8 mouse cellular contexts compared by ENCODE assay signal in the genomic region with DNA sequence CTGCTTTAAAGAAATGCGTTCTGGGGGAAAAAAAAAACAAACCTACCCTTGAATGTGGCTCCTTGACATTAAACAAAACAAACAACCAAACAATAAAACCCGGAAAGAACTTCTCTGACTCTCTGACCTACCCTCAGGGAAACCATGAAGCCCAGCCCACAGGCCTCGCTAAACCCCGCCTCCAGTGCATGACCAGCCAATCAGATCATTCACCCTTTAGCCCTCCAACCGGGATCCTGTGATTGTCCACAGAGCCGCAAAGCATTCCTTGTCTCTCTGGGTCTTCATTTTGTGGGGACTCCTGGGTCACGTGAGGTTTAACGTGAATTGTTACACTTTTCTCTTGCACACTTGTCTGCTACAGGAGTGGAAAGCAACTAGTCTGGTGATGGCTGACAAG. TPM values are rescaled to one million over a fixed set of nuclear protein-coding genes. Genes with fewer than 3 reads are reported as not detected.
A peak's percentile ranks its signal among the peaks of the same experiment; 100 is the strongest.
DNase-seq lines count a peak whose midpoint lies in the region; ATAC-seq and TF ChIP-seq lines count a peak whose summit lies in the region.

No protein-coding gene starts in this region.

- no peaks in the 10 kb centered on the region for H3K36me3 ChIP-seq in forebrain, embryonic 10.5 days (replicated peaks)
- H3K36me3 ChIP-seq in forebrain, embryonic 15.5 days, result no peaks in the 10 kb centered on the region
- no peaks in the 10 kb centered on the region for H3K36me3 ChIP-seq in ES-Bruce4 (ENCODE audit: control insufficient read depth, insufficient read depth, low read length, poor library complexity, severe bottlenecking)
- H3K36me3 ChIP-seq in embryonic facial prominence, embryonic 13.5 days, result no peaks in the 10 kb centered on the region
- H3K36me3 ChIP-seq in liver, adult 2 months (ENCODE audit: control insufficient read depth, insufficient read depth, low read length), result no peaks in the 10 kb centered on the region
- H3K36me3 ChIP-seq in stomach, postnatal 0 days (ENCODE audit: control insufficient read depth, insufficient read depth, low read length), result no peaks in the 10 kb centered on the region

- H3K4me3 ChIP-seq in forebrain, embryonic 10.5 days, result no peak overlapping the region
- H3K4me3 ChIP-seq in forebrain, embryonic 15.5 days, result no peak overlapping the region
- H3K4me3 ChIP-seq in ES-Bruce4 (ENCODE audit: low read depth, low read length), result no peak overlapping the region
- no peak overlapping the region for H3K4me3 ChIP-seq in embryonic facial prominence, embryonic 13.5 days
- H3K4me3 ChIP-seq in liver, adult 2 months (ENCODE audit: insufficient read depth, low read depth, low read length), result no peak overlapping the region; the same call in 1 of the 2 replicates
- no peak overlapping the region for H3K4me3 ChIP-seq in stomach, postnatal 0 days (ENCODE audit: low read depth, low read length)

- ATAC-seq in forebrain, embryonic 15.5 days (replicated peaks), result no peak
- no peak for ATAC-seq in embryonic facial prominence, embryonic 13.5 days (ENCODE audit: insufficient number of reproducible peaks, insufficient read depth, low FRiP score, low TSS enrichment, low read depth)
- no peak for ATAC-seq in stomach, postnatal 0 days (ENCODE audit: low FRiP score, low TSS enrichment)

- DNase-seq in forebrain, embryonic 10.5 days (ENCODE audit: extremely low spot score, low spot score), result peak; percentile 55
- peak; percentile 80 for DNase-seq in liver, adult 2 months (ENCODE audit: extremely low read depth, low read depth, low spot score)
- peak; percentile 64 for DNase-seq in stomach, postnatal 0 days (ENCODE audit: low spot score)
- DNase-seq in natural killer cell, adult 2 months (ENCODE audit: low spot score in 2 of 2), result no peak
- DNase-seq in cerebellum, postnatal 4 days (ENCODE audit: low spot score in 2 of 2), result no peak

- no peaks in the 10 kb centered on the region for H3K79me2 ChIP-seq in liver, adult 2 months (ENCODE audit: control insufficient read depth, insufficient read depth, low read length)

- peaks cover 28% of the 10 kb centered on the region for H3K4me1 ChIP-seq in forebrain, embryonic 10.5 days
- H3K4me1 ChIP-seq in forebrain, embryonic 15.5 days, result peaks cover 8% of the 10 kb centered on the region
- H3K4me1 ChIP-seq in ES-Bruce4 (ENCODE audit: control insufficient read depth, insufficient read depth, low read length), result peaks cover 2% of the 10 kb centered on the region
- peaks cover 14% of the 10 kb centered on the region; the same call in 1 of the 2 replicates for H3K4me1 ChIP-seq in embryonic facial prominence, embryonic 13.5 days
- H3K4me1 ChIP-seq in liver, adult 2 months (ENCODE audit: control insufficient read depth, insufficient read depth, low read length), result peaks cover 9% of the 10 kb centered on the region
- no peaks in the 10 kb centered on the region for H3K4me1 ChIP-seq in stomach, postnatal 0 days (replicated peaks; ENCODE audit: control insufficient read depth, insufficient read depth)

- TF ChIP-seq POLR2A in ES-Bruce4 (IDR thresholded peaks at IDR 0.05; ENCODE audit: insufficient read depth, low read length), result peak; percentile 52
- no peak for TF ChIP-seq POLR2A in liver, adult 2 months (IDR thresholded peaks at IDR 0.05; ENCODE audit: extremely low read depth, insufficient read depth, low read length)

- no peaks in the 10 kb centered on the region for H3K27me3 ChIP-seq in forebrain, embryonic 10.5 days (ENCODE audit: poor library complexity, severe bottlenecking)
- no peaks in the 10 kb centered on the region for H3K27me3 ChIP-seq in forebrain, embryonic 15.5 days
- no peaks in the 10 kb centered on the region for H3K27me3 ChIP-seq in ES-Bruce4 (ENCODE audit: control insufficient read depth, insufficient read depth, low read length, poor library complexity, severe bottlenecking)
- no peaks in the 10 kb centered on the region for H3K27me3 ChIP-seq in embryonic facial prominence, embryonic 13.5 days
- H3K27me3 ChIP-seq in liver, adult 2 months (ENCODE audit: control insufficient read depth, insufficient read depth, low read length), result no peaks in the 10 kb centered on the region
- no peaks in the 10 kb centered on the region for H3K27me3 ChIP-seq in stomach, postnatal 0 days (ENCODE audit: control insufficient read depth, insufficient read depth, low read length)

- no peak overlapping the region for H3K27ac ChIP-seq in forebrain, embryonic 10.5 days
- no peak overlapping the region for H3K27ac ChIP-seq in forebrain, embryonic 15.5 days (replicated peaks)
- H3K27ac ChIP-seq in ES-Bruce4 (ENCODE audit: insufficient read depth, low read length), result no peak overlapping the region
- H3K27ac ChIP-seq in embryonic facial prominence, embryonic 13.5 days, result no peak overlapping the region
- no peak overlapping the region; the same call in 1 of the 2 replicates for H3K27ac ChIP-seq in liver, adult 2 months (replicated peaks; ENCODE audit: insufficient read depth, low read depth, low read length)
- H3K27ac ChIP-seq in stomach, postnatal 0 days (replicated peaks), result no peak overlapping the region

- TF ChIP-seq CTCF in ES-Bruce4 (IDR thresholded peaks at IDR 0.05; ENCODE audit: low read depth, low read length), result no peak
- no peak for TF ChIP-seq CTCF in liver, adult 2 months (IDR thresholded peaks at IDR 0.05; ENCODE audit: low read depth, low read length)
- TF ChIP-seq CTCF in stomach, postnatal 0 days (IDR thresholded peaks at IDR 0.05; ENCODE audit: low read depth), result no peak

- peaks cover 8% of the 10 kb centered on the region for H3K9me3 ChIP-seq in forebrain, embryonic 10.5 days
- no peaks in the 10 kb centered on the region for H3K9me3 ChIP-seq in forebrain, embryonic 15.5 days
- no peaks in the 10 kb centered on the region for H3K9me3 ChIP-seq in ES-Bruce4 (replicated peaks; ENCODE audit: control insufficient read depth, insufficient read depth, low read length, poor library complexity, severe bottlenecking)
- H3K9me3 ChIP-seq in embryonic facial prominence, embryonic 13.5 days, result no peaks in the 10 kb centered on the region
- no peaks in the 10 kb centered on the region for H3K9me3 ChIP-seq in stomach, postnatal 0 days (ENCODE audit: control insufficient read depth, low read length)

- no peak for TF ChIP-seq EP300 in ES-Bruce4 (IDR thresholded peaks at IDR 0.05; ENCODE audit: insufficient read depth, low read depth, low read length)
- TF ChIP-seq EP300 in stomach, postnatal 0 days (optimal IDR thresholded peaks at IDR 0.05), result no peak

- 25% methylated on average over 8 of the region's 8 CpGs for WGBS in forebrain, embryonic 10.5 days
- 34% methylated on average over 8 of the region's 8 CpGs for WGBS in forebrain, embryonic 15.5 days
- WGBS in embryonic facial prominence, embryonic 13.5 days, result 15% methylated on average over 8 of the region's 8 CpGs
- WGBS in liver, adult 2 months, result 34% methylated on average over 8 of the region's 8 CpGs
- 45% methylated on average over 8 of the region's 8 CpGs for WGBS in stomach, postnatal 0 days

- H3K4me2 ChIP-seq in forebrain, embryonic 15.5 days (replicated peaks), result no peak overlapping the region
- H3K4me2 ChIP-seq in embryonic facial prominence, embryonic 13.5 days, result 0 out of 2 replicates have a peak overlapping the region, but pooled peaks have one; percentile 9
- no peak overlapping the region for H3K4me2 ChIP-seq in stomach, postnatal 0 days (replicated peaks; ENCODE audit: low read depth)

- no peak overlapping the region for H3K9ac ChIP-seq in forebrain, embryonic 15.5 days (replicated peaks)
- H3K9ac ChIP-seq in ES-Bruce4 (ENCODE audit: low read depth, poor library complexity, severe bottlenecking), result 0 out of 2 replicates have a peak overlapping the region, but pooled peaks have one; percentile 22
- no peak overlapping the region for H3K9ac ChIP-seq in embryonic facial prominence, embryonic 13.5 days
- no peak overlapping the region; the same call in 1 of the 2 replicates for H3K9ac ChIP-seq in liver, adult 2 months (ENCODE audit: low read depth, low read length)
- no peak overlapping the region for H3K9ac ChIP-seq in stomach, postnatal 0 days (ENCODE audit: low read length)

RNA-seq across cellular contexts. Expression of gene Zfp36l1, which starts 37.8 kb away (rescaled TPM):
- 121 and 129 TPM in 2 replicates for polyA plus RNA-seq in forebrain, embryonic 10.5 days (2016; fragmentation: Nextera tagmentation; extraction: Ambion mirVana)
- 28.2 and 35.3 TPM in 2 replicates for polyA plus RNA-seq in forebrain, embryonic 15.5 days (2015; fragmentation: Nextera tagmentation; extraction: Ambion mirVana)
- polyA plus RNA-seq in ES-Bruce4 (2011; ENCODE audit: insufficient read depth, insufficient read length, low read depth, missing spikeins), result 71.6 and 75.7 TPM in 2 replicates
- polyA plus RNA-seq in embryonic facial prominence, embryonic 13.5 days (2015; fragmentation: Nextera tagmentation; extraction: Ambion mirVana), result 149 and 151 TPM in 2 replicates
- total RNA-seq in liver, adult 2 months (2014; rRNA removed), result 15.4 and 21.8 TPM in 2 replicates
- 125 and 162 TPM in 2 replicates for polyA plus RNA-seq in liver, adult 2 months (2012; rRNA removed)
- polyA plus RNA-seq in stomach, postnatal 0 days (2015; fragmentation: Nextera tagmentation; extraction: Ambion mirVana), result 90.8 and 98.5 TPM in 2 replicates

Comparison
In these comparisons a context has a peak if more than half of its experiments do, and no peak if none do; other contexts are left out.
1. DNase-seq: peak in forebrain, embryonic 10.5 days (single experiment), liver, adult 2 months (single experiment) and stomach, postnatal 0 days (single experiment); none in natural killer cell, adult 2 months (0 of 2) and cerebellum, postnatal 4 days (0 of 2).